Mouse (Mus musculus) MEL (cell line): ENCODE measurements at regions not wholly inside any gene's neighbourhood (a gene's known extent, or its start where the extent isn't known, plus 50 kb on each side); places are given as distances from the start of the nearest gene placed in this dataset.

ENCODE experiments used
- DNase-seq: peaks from one replicate; pipeline ENCODE4 v3.0.0; 2011; ENCODE audit warnings: low read depth, low spot score
- H3K27ac ChIP-seq: 2 replicates; pipeline ENCODE4 v1.5.1; 2012; ENCODE audit warnings: low read depth, mild to moderate bottlenecking, control low read depth, low read length, moderate library complexity; ENCODE audit not compliant: control insufficient read depth
- H3K27me3 ChIP-seq, 2 experiments: fragments of 150-350 bp in 1 of 2; sonication (generic) in 1 of 2; 2 replicates each; pipeline ENCODE4 v1.6.1; 2012; ENCODE audit warnings: low read length in 2 of 2, mild to moderate bottlenecking in 2 of 2, improper control_type of control experiment in 1 of 2, moderate library complexity in 1 of 2; ENCODE audit not compliant: insufficient read depth in 2 of 2, control insufficient read depth in 1 of 2
- H3K36me3 ChIP-seq, 2 experiments: 2 replicates each; pipeline ENCODE4 v1.6.1; 2012 to 2014; ENCODE audit warnings: low read length in 2 of 2, improper control_type of control experiment in 1 of 2, inconsistent platforms in 1 of 2, mild to moderate bottlenecking in 1 of 2; ENCODE audit not compliant: insufficient read depth in 2 of 2, control insufficient read depth in 1 of 2
- H3K4me1 ChIP-seq, 2 experiments: fragments of 150-350 bp in 1 of 2; sonication (generic) in 1 of 2; 2 replicates each; pipeline ENCODE4 v1.6.1; 2012; ENCODE audit warnings: low read length in 2 of 2, improper control_type of control experiment in 1 of 2, mild to moderate bottlenecking in 1 of 2; ENCODE audit not compliant: insufficient read depth in 2 of 2, control insufficient read depth in 1 of 2
- H3K4me3 ChIP-seq, 2 experiments: fragments of 150-350 bp in 1 of 2; sonication (generic) in 1 of 2; 2 replicates each; pipeline ENCODE4 v1.5.1; 2012; ENCODE audit warnings: low read depth in 2 of 2, low read length in 2 of 2, mild to moderate bottlenecking in 2 of 2, moderate library complexity in 2 of 2, control low read depth in 1 of 2, improper control_type of control experiment in 1 of 2; ENCODE audit not compliant: control insufficient read depth in 1 of 2, insufficient read depth in 1 of 2
- H3K79me2 ChIP-seq: 2 replicates; pipeline ENCODE4 v1.6.1; 2012; ENCODE audit warnings: mild to moderate bottlenecking, low read length, moderate library complexity; ENCODE audit not compliant: control insufficient read depth, poor library complexity, insufficient read depth
- H3K9ac ChIP-seq: 2 replicates; pipeline ENCODE4 v1.6.1; 2012; ENCODE audit warnings: low read depth, mild to moderate bottlenecking, control low read depth, low read length, moderate library complexity; ENCODE audit not compliant: control insufficient read depth, poor library complexity, severe bottlenecking
- H3K9me3 ChIP-seq: fragments of 150-350 bp; sonication (generic); replicated peaks from 2 replicates; pipeline ENCODE4 v1.6.1; 2012; ENCODE audit warnings: mild to moderate bottlenecking, low read length, improper control_type of control experiment, moderate library complexity; ENCODE audit not compliant: insufficient read depth
- CHD1 ChIP-seq: IDR thresholded peaks from 2 replicates; pipeline ENCODE4 v1.6.1; 2012; ENCODE audit warnings: low read depth, mild to moderate bottlenecking, inconsistent platforms, low read length, improper control_type of control experiment
- CHD2 ChIP-seq: IDR thresholded peaks from 2 replicates; pipeline ENCODE4 v1.6.1; 2011; ENCODE audit warnings: low read length, improper control_type of control experiment
- CTCF ChIP-seq, 3 experiments: IDR thresholded peaks in 2 of 3; conservative IDR thresholded peaks in 1 of 3; 2 replicates each; pipeline ENCODE4 v1.5.1; 2011 to 2012; ENCODE audit warnings: low read length in 3 of 3, low read depth in 2 of 3, mild to moderate bottlenecking in 2 of 3, improper control_type of control experiment in 1 of 3, inconsistent platforms in 1 of 3, mixed read lengths in 1 of 3, moderate library complexity in 1 of 3; ENCODE audit not compliant: control insufficient read depth in 1 of 3, insufficient read depth in 1 of 3, poor library complexity in 1 of 3, severe bottlenecking in 1 of 3
- EP300 ChIP-seq, 2 experiments: IDR thresholded peaks; 2 replicates each; pipeline ENCODE4 v1.6.1; 2011; ENCODE audit warnings: improper control_type of control experiment in 2 of 2, low read length in 2 of 2, low read depth in 1 of 2, mild to moderate bottlenecking in 1 of 2
- GATA1 ChIP-seq: IDR thresholded peaks from 2 replicates; pipeline ENCODE4 v1.6.1; 2011; ENCODE audit warnings: low read depth, low read length, improper control_type of control experiment
- HCFC1 ChIP-seq: IDR thresholded peaks from 2 replicates; pipeline ENCODE4 v1.6.1; 2012; ENCODE audit warnings: low read depth, mild to moderate bottlenecking, inconsistent platforms, low read length, improper control_type of control experiment, moderate library complexity
- MAFK ChIP-seq: IDR thresholded peaks from 2 replicates; pipeline ENCODE4 v1.6.1; 2011; ENCODE audit warnings: low read depth, mild to moderate bottlenecking, low read length, improper control_type of control experiment, borderline replicate concordance
- MAZ ChIP-seq: IDR thresholded peaks from 2 replicates; pipeline ENCODE4 v1.6.1; 2012; ENCODE audit warnings: low read depth, mild to moderate bottlenecking, inconsistent platforms, low read length, improper control_type of control experiment
- MEF2A ChIP-seq: IDR thresholded peaks from 2 replicates; pipeline ENCODE4 v1.6.1; 2014; ENCODE audit warnings: low read depth, mild to moderate bottlenecking, inconsistent platforms, low read length, improper control_type of control experiment; ENCODE audit not compliant: poor library complexity, insufficient replicate concordance, severe bottlenecking; ENCODE audit errors: extremely low read depth
- POLR2A ChIP-seq, 2 experiments: IDR thresholded peaks; 2 replicates each; pipeline ENCODE4 v1.6.1; 2011 to 2012; ENCODE audit warnings: low read length in 2 of 2, mild to moderate bottlenecking in 2 of 2, control low read depth in 1 of 2, improper control_type of control experiment in 1 of 2, low read depth in 1 of 2, moderate library complexity in 1 of 2; ENCODE audit not compliant: control insufficient read depth in 1 of 2, insufficient read depth in 1 of 2, poor library complexity in 1 of 2
- POLR2AphosphoS2 ChIP-seq: IDR thresholded peaks from 2 replicates; pipeline ENCODE4 v1.6.1; 2011; ENCODE audit warnings: low read length, improper control_type of control experiment
- POLR2AphosphoS5 ChIP-seq: IDR thresholded peaks from 2 replicates; pipeline ENCODE4 v1.6.1; 2012; ENCODE audit warnings: low read depth, borderline replicate concordance, mild to moderate bottlenecking, inconsistent platforms, low read length, moderate library complexity, mixed read lengths
- SIN3A ChIP-seq: IDR thresholded peaks from 2 replicates; pipeline ENCODE4 v1.6.1; 2012; ENCODE audit warnings: low read length, improper control_type of control experiment, inconsistent platforms
- SMC3 ChIP-seq: IDR thresholded peaks from 2 replicates; pipeline ENCODE4 v1.6.1; 2011; ENCODE audit warnings: low read depth, low read length, improper control_type of control experiment
- TAL1 ChIP-seq: IDR thresholded peaks from 2 replicates; pipeline ENCODE4 v1.6.1; 2012; ENCODE audit warnings: mild to moderate bottlenecking, inconsistent platforms, low read length, moderate library complexity, mixed read lengths
- TCF12 ChIP-seq: IDR thresholded peaks from 2 replicates; pipeline ENCODE4 v1.6.1; 2014; ENCODE audit warnings: low read depth, mild to moderate bottlenecking, inconsistent platforms, low read length, improper control_type of control experiment, moderate library complexity
- UBTF ChIP-seq: IDR thresholded peaks from 2 replicates; pipeline ENCODE4 v1.6.1; 2012; ENCODE audit warnings: low read depth, mild to moderate bottlenecking, inconsistent platforms, low read length, improper control_type of control experiment, moderate library complexity, borderline replicate concordance; ENCODE audit not compliant: insufficient read depth

DNA sequence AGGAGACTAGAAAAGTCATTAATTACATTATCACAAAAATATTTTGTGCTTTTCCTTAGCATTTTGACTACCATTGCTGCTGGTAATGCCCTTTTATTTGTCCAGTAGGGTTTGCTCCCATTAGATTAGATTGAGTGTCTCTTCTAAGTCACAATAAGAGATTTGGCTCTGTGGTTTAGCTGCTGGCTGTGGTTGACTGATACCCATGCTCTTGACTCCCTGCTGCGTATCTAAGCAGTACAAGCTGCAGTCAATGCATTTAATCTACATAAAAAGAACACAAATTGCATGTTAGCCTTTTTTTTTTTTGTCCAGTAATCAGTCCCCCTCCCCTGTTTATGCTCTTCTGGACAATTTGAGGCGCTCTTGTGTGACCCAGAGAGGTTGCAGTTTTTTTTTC lies 133.0 kb upstream of the Rai2 start:
- no peaks in the 10 kb centered on the region for H3K4me1 ChIP-seq

DNA sequence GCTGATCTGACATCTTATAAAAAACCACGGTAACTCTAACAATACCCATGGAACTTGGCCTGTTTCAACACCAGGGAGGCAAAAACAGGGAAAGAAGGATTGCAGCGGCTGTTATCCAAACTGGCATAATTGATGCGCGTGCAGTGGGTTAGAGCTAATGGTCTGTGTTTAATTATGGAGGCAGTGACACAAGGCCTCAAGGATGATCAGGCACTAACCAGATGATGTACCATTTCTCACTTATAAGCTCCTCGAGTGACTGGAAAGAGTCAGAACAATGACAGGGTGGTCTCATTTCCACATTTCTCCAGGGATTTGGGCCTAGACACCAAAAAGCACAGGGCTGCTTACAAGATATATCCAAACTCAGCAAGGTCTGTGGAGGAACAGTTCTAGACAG lies 83.0 kb upstream of the Rai2 start:
- Histone ChIP-seq H3K27ac (no peak overlapping the region), H3K27me3 (no peaks in the 10 kb centered on the region), H3K79me2 (no peaks in the 10 kb centered on the region), H3K9me3 (no peaks in the 10 kb centered on the region)
- TF ChIP-seq HCFC1 (no peak), MAZ (no peak), POLR2AphosphoS2 (no peak), CHD1 (no peak), POLR2A (IDR thresholded peaks at IDR 0.05; ENCODE audit: control insufficient read depth in 1 of 2, insufficient read depth in 1 of 2, low read depth in 1 of 2, low read length in 2 of 2, poor library complexity in 1 of 2) (no peak), SMC3 (no peak), EP300 (IDR thresholded peaks at IDR 0.05; ENCODE audit: low read depth in 1 of 2, low read length in 2 of 2) (no peak), UBTF (no peak), MAFK (no peak), SIN3A (no peak), MEF2A (no peak), TAL1 (no peak), GATA1 (no peak), CTCF (IDR thresholded peaks at IDR 0.05 in 2 of 3, conservative IDR thresholded peaks at IDR 0.05 in 1 of 3; ENCODE audit: control insufficient read depth in 1 of 3, insufficient read depth in 1 of 3, low read depth in 2 of 3, low read length in 3 of 3, poor library complexity in 1 of 3, severe bottlenecking in 1 of 3) (no peak)
- TF ChIP-seq, all 39 proteins: peak for 0
- no peaks in the 10 kb centered on the region for H3K36me3 ChIP-seq
- no peak overlapping the region for H3K4me3 ChIP-seq
- no peak for DNase-seq
- H3K9ac ChIP-seq, result no peak overlapping the region
- H3K4me1 ChIP-seq, result no peaks in the 10 kb centered on the region

More for the DNA sequence above, 133.0 kb upstream of the Rai2 start:
- Histone ChIP-seq H3K27ac (no peak overlapping the region), H3K9ac (no peak overlapping the region), H3K79me2 (no peaks in the 10 kb centered on the region), H3K4me3 (no peak overlapping the region), H3K27me3 (no peaks in the 10 kb centered on the region), H3K36me3 (no peaks in the 10 kb centered on the region), H3K9me3 (no peaks in the 10 kb centered on the region)
- 0 out of 2 replicates have a peak, but pooled peaks have one; percentile 10 for TF ChIP-seq GATA1
- peak; percentile 55; the same call in 1 of the 2 replicates for TF ChIP-seq TCF12
- no peak for TF ChIP-seq POLR2AphosphoS5
- peak in 1 of 2 experiments; percentile 28; a peak in 1 of 4 replicates for TF ChIP-seq EP300 (IDR thresholded peaks at IDR 0.05; ENCODE audit: low read depth in 1 of 2, low read length in 2 of 2)
- no peak for TF ChIP-seq CHD2
- peak; percentile 22 for DNase-seq
